27 mouse cellular contexts compared by ENCODE assay signal in genomic region chr6:32955481-32955880, GRCm38 (mm10).
"Had no signal": no experiment of that assay in that cellular context is flagged by ENCODE, and none has a peak within 500 bp of the region (broad histone marks: within the 10 kb centered on the region; RNA-seq: fewer than 3 reads in every experiment).

No protein-coding gene starts in this region.

- DNase-seq: gastrocnemius, postnatal 14 days; gastrocnemius, postnatal 36 days; heart, adult 11 months; heart, adult 2 months; heart, postnatal 14 days; heart, postnatal 36 days; kidney, adult 11 months; kidney, adult 2 months; kidney, adult 9 months; kidney, postnatal 14 days; kidney, postnatal 36 days; layer of hippocampus, adult 9-11 months; layer of hippocampus, postnatal 36 days; left cerebral cortex, postnatal 4 days had no signal

- H3K27ac ChIP-seq: heart, adult 2 months; heart, embryonic 13.5 days; heart, embryonic 15.5 days; hindbrain, embryonic 12.5 days; hindbrain, embryonic 15.5 days; hindbrain, postnatal 0 days; kidney, embryonic 15.5 days; kidney, postnatal 0 days; limb, embryonic 13.5 days; limb, embryonic 15.5 days; liver, embryonic 12.5 days; liver, embryonic 14.5 days had no signal

- H3K9ac ChIP-seq: heart, embryonic 13.5 days; heart, embryonic 15.5 days; hindbrain, embryonic 12.5 days; hindbrain, embryonic 15.5 days; kidney, embryonic 15.5 days; limb, embryonic 13.5 days; limb, embryonic 15.5 days; liver, embryonic 12.5 days; liver, embryonic 14.5 days had no signal

- H3K4me3 ChIP-seq: heart, adult 2 months; heart, embryonic 13.5 days; heart, embryonic 15.5 days; hindbrain, embryonic 12.5 days; hindbrain, embryonic 15.5 days; kidney, embryonic 15.5 days; limb, embryonic 13.5 days; limb, embryonic 15.5 days; liver, embryonic 12.5 days had no signal

- H3K4me1 ChIP-seq: limb, embryonic 15.5 days; liver, embryonic 12.5 days had no signal

- H3K27me3 ChIP-seq: heart, embryonic 13.5 days; heart, embryonic 15.5 days; hindbrain, embryonic 12.5 days; hindbrain, embryonic 15.5 days; kidney, embryonic 15.5 days; limb, embryonic 13.5 days; limb, embryonic 15.5 days; liver, embryonic 12.5 days had no signal

- ATAC-seq: hindbrain, postnatal 0 days; intestine, embryonic 16.5 days; liver, embryonic 12.5 days had no signal

- H3K4me2 ChIP-seq: heart, embryonic 11.5 days; heart, embryonic 13.5 days; heart, embryonic 15.5 days; hindbrain, embryonic 12.5 days; hindbrain, embryonic 15.5 days; kidney, embryonic 15.5 days; limb, embryonic 13.5 days; limb, embryonic 15.5 days; liver, embryonic 12.5 days had no signal

- H3K9me3 ChIP-seq: heart, embryonic 13.5 days; heart, embryonic 15.5 days; hindbrain, embryonic 12.5 days; hindbrain, embryonic 15.5 days; kidney, embryonic 15.5 days; limb, embryonic 13.5 days; limb, embryonic 15.5 days; liver, embryonic 12.5 days had no signal

- H3K36me3 ChIP-seq: heart, embryonic 13.5 days; heart, embryonic 15.5 days; hindbrain, embryonic 12.5 days; hindbrain, embryonic 15.5 days; kidney, embryonic 15.5 days; limb, embryonic 13.5 days; limb, embryonic 15.5 days had no signal
